Mouse (Mus musculus): ENCODE measurements at regions not wholly inside any gene's neighbourhood (a gene's known extent, or its start where the extent isn't known, plus 50 kb on each side); places are given as distances from the start of the nearest gene placed in this dataset.
A peak's percentile ranks its signal among the peaks of the same experiment; 100 is the strongest.

DNA sequence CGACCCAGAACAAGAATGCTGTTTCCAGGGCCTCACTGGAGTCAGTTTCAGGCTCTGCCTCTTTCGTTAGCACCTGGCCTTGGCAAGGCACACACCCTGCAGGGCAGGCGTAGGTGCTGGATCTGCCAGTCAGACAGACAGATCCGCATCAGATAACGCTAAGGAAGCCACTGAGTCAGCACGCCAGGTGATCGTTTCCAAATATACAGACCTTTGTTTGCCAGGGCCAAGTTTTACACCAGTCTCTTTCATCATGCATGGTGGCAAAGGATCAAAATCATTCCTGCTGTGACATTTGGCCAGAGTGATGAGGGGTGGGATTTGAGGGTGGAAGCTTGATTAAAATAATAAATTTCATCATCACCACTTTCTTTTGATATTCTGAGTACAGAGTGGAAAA is 411.0 kb downstream of the Ofcc1 start:
- DNase-seq (ENCODE audit: low spot score): no peak

DNA sequence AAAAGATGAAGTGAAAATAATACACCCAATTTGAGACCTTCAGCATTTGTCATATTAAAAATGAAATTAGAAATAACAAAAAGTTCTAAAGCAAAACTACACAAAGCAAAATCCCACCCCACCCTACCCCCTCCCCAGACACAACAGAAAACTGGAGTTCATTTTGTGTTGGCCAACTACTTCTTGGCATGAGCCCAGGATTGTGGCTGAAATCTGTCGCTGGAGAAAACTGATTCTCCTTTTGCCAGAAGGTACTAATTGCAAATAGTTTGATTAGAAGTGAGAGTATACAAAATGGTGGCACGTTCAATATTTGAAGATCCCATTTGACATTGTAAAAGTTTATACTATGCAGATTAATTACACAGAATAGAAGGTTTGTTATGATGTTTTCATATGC is 426.0 kb downstream of the Ofcc1 start:
- no peak for DNase-seq (ENCODE audit: low spot score)

DNA sequence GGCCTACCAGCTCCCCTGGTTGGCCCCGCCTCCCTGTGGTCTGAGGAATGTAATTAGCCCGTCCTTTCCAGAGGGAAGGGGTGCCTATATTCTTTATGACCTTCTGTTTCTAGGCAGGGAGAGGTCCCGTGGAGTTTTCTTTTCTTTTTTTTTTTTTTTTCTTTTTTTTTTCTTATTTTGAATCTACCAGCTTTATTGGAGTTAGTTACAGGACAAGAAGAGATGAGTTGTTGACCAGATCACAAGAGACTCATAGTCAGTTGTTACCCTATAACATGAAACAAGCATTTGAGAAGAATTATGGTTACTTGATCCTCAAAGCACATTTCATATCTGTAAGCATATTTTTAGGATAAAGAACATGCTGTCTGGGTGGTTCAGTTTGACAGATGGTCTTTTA is 429.8 kb downstream of the Ofcc1 start:
- DNase-seq (ENCODE audit: low spot score): no peak

DNA sequence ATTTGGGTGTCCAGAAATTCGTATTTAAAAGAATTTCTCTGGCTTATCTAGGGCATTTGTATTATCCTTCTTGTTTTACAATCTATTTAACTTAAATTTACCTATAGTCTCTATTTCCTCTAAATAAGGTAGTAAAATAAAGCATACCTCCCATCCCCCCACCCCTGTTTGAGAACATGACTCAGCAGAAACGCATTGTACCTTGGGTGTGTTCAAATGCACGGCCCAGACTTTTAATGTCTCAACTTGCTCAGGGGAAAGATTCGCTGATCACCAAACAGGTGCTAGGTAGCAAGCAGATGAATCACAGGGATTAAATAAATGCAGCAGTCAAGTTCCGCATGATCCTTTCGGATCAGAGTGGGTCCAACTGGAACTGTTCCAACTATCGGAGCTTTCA is 432.7 kb downstream of the Ofcc1 start:
- DNase-seq (ENCODE audit: low spot score): no peak

DNA sequence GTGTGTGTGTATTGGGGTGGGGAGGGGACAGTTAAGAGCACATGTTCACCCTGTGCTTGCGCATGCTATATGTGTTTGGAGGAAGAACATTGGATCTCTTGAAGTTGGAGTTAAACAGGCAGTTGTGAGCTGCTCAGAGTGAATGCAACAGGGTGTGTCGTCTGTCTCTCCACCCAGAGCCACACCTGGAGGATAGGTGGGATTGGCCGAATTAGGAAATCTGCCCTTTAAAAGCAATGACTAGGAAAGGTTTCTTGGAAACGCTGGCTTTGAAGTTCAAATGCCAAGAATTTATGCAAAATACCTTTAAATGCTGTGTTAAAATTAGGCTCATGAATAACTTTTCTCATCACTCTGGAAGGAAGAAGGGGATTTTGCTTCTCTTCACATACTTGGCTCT is 436.9 kb downstream of the Ofcc1 start:
- DNase-seq (ENCODE audit: low spot score): no peak

DNA sequence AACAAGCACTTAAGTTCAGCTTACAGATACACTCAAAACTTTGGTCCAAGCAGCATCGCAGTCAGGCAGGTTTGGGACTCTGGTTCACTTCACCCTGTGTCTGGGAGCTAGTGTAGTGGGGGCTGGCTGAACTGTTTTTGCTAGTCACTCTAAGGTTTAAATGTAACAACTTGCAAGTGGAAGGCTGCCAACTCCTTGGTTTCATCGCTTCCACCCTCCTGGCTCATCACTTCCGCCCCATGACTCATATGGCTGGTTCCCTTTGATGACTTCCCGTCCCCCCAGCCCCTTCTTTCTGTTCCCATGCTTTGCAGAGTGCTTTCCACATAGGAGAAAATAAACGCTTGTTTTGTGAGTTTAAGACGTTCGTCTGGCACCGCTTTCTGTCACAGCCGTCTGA is 438.1 kb downstream of the Ofcc1 start:
- DNase-seq (ENCODE audit: low spot score): no peak

DNA sequence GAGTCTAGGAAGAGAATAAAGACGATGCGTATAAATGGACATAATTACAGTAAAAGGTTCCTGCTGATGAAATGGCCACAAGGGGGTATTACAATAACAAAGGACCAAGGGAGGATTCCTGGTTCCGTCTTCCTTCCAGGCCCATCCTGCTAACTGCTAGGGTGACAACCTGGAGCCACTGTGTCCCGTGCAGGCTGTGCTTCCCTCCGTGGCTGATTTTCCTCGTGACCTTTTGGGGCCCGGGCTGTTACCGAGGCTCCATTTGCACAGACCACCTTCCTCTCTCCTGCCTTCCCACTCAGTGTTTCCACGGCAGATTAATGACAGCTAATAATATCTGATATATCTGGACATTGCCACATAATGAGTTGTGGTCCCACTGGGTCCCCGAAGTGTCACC is 453.5 kb downstream of the Ofcc1 start:
- no peak for DNase-seq (ENCODE audit: low spot score)

DNA sequence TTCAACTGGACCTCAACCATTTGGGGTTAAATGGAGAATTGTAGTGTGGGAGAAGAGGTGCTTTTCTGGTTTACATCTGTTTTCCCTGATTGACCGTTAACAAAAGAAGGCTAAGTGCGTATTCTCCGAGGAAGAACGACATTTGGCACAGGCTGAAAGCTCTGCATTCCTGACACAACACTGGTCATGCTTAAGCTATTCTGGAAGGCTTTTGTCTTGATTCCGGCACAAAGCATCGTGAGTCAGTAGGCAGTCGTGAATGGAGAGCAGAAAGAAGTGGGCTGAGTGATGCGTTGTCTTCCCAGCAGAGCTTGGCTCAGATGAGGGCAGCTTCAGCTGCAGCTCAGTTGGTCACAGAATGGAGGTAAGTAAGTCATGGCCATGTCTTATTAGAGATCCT is 457.0 kb downstream of the Ofcc1 start:
- no peak for DNase-seq (ENCODE audit: low spot score)

DNA sequence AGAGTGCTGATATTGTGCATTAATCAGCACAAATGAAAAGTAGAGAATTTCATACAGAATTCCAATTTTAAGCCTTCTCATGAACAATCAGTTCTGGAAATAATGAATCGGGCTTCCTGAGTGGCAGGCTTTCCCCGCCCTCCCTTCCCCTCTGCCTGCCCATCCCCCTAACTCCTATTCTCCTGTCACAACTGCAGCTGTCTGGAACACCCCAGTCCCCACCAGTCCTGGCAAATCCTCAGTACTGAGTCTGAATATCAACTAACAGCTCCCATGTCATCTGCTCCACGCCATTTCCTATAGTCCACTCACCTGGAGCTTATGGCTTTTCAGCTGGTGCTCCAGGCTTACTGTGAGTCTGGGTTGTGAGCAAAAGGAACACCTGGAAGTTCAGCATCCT is 457.9 kb downstream of the Ofcc1 start:
- DNase-seq (ENCODE audit: low spot score): no peak

DNA sequence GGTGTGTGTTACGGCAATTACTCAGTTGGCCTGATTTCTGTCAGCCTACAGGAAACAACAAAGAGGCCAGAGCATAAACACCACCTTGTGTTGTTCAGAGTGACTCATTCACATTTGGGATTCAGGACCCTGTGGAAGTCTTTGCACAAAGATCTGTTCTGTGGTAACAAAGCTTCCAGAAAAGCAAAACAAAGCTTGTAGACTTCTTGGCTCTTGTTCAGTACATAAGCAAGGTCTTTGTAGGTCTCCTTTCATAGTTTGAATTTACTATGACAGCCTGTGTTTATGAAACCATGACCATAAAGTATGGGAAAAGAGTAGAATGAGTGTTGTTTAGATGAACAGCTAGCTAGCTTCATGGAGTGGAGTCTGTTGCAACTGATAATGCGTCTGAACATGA is 461.9 kb downstream of the Ofcc1 start:
- no peak for DNase-seq (ENCODE audit: low spot score)

DNA sequence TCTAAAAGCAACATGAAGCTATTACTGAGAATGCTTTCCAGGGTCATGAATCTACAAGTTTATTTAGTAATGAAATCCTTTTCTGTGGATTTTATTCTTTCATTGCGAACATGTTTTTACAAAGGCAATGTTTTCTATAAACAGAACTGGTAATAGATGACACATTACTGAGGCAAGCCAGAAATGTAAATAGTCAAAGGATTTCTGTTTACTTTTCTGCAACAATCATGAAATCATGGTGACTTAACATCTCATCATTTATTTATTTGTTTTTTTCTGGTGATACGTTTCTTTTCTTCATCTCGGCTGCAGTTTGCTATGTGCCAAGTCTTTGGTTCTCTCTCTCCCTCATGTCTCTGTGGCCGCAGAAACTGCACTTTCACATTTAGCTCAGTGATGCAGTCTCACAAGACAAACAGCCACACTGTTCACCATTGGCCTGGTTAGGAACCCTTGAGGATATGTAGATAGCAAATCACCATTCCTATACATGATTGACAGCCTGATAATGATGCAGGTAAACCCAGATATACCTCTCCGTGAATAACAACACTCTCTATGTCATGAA is 462.8 kb downstream of the Ofcc1 start:
- DNase-seq (ENCODE audit: low spot score): no peak

DNA sequence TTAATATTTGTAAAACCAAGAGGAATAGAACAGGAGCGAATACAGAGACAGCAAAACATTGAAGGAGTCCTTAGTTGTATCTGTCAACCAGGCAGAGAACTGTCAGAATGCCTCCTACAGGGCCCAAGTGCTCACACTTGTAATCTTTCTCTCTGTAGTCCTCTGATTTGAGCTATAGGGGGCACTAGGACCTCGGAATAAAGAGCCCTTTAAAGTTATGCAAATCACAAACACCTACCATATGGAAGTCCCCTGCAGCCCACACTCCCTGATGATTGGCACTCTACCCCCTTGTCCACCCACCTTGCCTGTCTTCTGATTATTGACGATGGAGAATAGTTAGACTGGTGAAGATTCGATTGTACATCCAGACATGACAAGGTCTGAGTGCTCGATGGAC is 467.1 kb downstream of the Ofcc1 start:
- no peak for DNase-seq (ENCODE audit: low spot score)

DNA sequence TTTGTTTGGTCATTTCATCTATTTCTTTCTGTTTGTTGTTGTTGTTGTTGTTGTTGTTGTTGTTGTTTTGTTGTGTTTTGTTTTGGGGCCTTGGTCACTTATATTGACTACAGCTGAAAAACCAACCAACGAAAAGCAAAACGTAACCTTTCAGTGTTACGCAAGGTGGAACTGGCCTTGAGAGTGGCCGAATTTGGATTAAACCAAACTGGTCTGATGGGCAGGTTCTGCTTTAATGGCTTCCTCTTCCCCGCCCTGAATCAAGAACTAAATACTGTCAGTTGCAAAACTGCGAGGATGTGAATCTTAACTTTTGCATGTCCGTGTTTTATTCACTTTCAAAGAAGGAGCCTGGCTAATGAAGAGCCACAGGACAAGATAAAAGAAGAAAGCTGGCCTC is 480.2 kb downstream of the Ofcc1 start:
- no peak for DNase-seq (ENCODE audit: low spot score)

DNA sequence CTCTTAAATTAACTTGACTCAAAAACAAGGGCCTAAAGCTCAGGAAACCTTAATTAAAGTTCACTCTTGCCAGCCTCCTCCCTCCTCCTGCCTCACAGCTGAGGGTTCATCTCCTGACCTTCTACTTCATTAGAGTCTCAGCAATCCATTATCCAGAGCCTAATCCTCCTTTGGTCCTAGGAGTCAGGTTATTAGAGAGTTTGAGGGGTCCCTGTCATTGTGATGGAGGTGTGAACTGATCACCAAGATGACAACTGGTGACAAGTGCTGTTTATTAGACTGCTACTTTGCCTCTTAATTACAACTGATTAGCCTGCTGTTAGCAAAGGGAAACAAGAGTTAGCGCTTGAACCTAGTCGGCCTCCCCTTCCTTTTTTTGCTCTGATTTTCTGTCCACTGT is 481.1 kb downstream of the Ofcc1 start:
- DNase-seq (ENCODE audit: low spot score): no peak

DNA sequence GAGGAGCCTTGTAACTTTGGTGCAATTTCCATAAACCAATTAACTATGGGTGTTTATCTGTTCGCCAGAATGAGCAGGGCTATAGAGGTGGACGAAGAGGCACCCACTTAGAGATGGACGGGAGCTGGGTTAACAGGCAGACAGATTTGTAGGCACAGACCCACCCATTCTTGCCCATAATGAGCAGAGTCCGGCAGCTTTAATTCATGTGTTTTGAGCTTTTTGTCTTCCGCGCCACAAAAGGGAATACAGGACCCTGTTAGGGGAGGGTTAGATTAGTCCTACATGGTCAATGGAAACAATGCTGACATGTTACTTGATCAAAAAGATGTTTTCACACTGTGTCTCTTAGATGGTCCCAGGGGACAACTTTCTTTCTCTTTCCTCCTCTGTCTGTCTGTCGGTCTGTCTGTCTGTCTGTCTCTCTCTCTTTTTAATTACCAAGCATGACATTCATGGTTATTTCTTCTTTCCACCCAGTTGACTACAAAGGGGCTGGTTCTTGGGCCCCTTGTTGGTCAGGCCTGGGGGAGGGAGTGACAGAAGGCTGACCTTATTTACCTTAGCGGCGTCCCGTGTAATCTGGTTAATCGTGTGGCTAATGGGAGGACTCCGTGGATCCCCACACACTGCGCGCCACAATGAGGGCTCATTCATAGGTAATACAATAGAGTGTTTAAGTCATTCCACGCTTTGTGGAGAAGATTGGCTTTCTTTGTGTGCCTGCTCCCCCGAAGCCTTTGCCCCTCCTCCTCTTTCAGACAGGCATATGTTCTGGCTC is 483.7 kb downstream of the Ofcc1 start:
- DNase-seq (ENCODE audit: low spot score): no peak

DNA sequence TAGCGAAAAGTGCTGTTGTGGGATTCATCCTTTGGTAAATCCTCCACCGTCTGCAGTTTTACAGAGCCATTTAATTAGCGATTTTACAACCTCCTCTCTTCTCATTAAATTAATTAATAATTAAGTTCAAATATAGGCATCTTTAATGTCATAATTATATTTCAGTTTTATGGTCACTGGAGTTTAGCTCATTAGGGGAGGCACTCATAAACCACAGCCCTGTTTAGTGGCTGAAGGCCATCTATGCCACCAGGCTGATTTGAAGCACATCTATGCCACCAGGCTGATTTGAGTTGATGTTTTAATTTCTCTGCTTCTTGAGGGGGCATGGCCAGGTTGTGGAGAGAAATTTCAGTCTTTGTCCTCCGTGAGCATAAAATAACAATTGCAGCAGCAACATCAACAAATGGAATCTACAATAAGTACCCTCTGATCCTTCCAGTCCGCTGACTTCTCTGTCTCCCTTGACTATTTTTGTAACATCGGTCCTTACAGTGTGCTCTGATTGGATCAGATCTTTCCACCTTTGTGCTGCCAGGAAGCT is 508.9 kb downstream of the Ofcc1 start:
- DNase-seq (ENCODE audit: low spot score): no peak

DNA sequence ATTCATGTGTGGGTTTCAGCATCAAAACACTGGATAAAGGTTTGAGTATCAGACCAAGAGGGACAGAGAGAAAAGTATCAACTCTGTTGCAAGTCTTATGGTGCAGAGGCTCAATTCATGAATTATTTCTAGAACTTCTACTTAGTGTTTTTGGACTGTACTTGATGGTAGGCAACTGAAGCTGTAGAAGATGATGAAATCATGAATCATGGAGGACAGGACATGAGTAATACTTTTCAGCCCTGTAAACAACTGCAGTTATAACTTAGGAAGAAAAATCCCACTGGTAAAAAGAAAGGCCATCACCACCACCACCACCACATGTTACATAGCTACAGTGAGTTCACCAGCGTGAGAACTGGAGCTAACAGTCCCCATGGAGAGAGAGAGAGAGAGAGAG is 511.9 kb downstream of the Ofcc1 start:
- DNase-seq (ENCODE audit: low spot score): no peak

DNA sequence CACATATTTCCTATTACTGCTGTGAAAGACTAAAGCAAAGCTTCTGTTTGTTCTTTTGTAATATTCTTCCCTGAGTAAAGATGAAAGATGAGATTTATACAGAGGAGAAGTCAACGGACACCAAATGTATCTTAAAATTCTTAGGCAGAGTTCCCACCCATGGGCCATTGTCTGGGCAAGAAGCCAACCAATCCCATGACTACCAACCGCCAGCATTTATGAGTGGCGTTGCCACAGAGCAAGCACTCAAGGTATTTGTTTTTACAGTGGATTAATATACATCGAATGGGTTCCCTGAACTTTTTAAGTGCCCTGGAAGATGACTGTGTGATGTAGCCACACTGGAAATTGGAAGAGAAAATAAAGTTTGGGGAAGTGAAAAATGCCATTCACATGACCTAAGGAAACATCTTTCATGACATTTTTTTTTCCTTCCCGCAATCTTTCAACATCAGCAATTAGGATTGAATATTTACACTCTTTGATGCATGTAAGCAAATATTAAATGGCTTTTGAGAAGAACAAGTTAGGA is 525.1 kb downstream of the Ofcc1 start:
- no peak for DNase-seq (ENCODE audit: low spot score)

DNA sequence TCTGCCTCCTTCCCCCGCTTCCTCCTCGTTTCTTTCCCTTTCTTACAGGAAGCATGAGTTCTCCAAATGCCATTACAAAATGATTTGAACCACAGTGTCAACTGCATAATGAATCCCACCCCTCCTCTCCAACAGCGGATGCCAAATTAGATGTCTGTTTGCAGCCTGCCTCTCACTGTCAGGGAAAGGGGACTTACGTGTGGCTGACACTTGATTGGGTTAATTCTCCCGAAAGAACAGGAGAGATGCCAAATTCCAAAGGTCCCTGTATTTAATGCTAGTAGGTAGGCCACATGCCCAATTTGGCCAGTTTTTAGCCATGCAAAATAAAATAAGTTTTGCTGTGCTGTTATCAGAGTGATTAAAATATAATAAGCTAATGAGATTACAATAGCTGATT is 525.9 kb downstream of the Ofcc1 start:
- DNase-seq (ENCODE audit: low spot score): no peak

DNA sequence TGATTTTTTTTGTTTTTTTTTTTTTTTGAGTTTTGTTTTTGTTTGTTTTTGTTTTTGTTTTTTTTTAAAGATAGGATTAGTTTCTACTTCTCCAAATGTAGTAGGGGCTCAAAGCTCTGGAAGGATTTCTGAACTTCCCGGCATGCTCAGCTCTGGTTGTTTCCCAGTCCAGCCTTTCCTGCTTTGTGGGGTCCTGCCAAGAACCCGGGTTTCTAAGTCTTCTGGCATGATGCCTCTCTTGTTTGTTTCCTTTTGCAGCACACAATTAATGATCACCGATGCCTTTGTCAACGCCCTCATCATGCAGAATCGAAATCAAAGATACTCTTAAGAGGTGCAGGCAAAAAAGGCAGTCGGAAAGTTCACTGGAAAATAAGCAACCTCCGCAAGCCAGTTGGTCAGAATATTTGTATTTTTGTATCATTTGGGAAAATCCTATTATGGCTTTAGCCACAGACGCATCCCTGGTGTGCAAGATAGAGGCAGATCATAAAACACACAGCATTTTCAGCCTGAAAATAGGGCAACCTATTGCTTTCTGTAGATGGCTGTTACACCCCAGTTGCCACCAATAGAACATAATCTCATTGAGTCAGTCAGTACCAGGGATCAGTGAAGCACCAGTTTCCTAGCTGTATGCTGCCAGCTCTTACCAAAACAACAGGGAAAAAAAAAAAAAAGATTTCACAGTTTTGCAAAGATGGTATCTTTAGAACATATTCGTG is 526.6 kb downstream of the Ofcc1 start:
- DNase-seq (ENCODE audit: low spot score): no peak

DNA sequence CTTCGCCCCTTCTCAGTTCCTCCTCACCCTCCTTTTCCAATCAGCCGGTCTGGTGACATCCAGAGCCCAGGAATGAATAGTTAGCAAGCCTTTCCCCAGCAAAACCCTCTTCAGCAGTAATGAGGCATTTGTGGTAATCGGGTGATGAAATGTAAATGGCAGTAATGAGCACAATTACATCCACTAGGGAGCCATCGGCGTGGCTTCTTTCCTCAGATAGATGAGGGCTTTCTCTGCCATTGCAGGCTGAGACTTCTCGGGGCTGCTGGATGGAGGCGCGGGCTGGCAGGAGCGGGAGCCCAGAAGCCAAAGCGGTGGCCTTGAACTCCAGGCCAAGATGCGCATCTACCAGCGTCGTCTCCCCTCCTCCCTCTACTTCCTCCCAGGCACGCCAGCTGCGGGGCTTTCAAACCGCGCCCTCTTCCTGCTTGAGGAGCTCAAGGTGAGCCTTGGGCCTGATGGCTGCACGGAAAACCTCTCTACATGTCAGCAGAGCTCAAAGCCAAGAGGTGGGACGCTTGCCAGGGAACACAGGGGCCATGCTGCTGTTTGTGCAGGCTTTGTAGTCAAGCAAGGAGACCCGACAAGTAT is 537.2 kb downstream of the Ofcc1 start:
- peak; percentile 47 for DNase-seq (ENCODE audit: low spot score)

DNA sequence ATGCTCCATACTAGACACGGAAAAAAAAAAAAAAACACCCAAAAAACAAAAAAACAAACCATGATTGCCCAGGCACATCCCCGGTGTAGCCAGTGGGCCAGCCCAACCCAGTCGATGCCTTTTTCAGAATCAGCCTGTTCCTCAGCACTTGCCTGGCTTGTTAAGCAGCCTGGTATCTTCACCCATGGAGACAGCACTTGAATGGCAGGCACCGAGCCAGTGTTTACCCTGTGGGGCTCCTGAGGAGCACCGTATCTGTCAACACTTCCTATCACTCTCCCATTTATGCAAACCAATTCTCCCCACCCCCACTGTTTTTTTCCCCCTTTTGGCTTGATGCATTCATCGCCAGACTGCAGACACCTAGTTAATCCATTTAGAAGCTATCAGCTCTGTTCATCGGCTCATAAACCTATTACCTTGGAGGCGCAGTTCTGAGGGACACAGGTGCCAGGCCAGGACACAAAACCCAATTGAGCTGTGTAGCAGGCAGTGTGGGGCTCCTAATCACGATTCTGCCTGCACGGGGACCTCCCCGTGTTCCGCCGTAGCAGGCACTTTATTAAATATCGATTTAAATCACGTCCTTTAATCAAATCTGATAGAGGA is 537.8 kb downstream of the Ofcc1 start:
- DNase-seq (ENCODE audit: low spot score): no peak

Data from testis, postnatal 10 days (tissue).